Mouse (Mus musculus): Measurements from ENCODE around the gene Nkg7.
"Not testable (repeated sequence)": the region's sequence is repeated elsewhere in the genome, so short reads cannot be mapped to it uniquely, and the experiment has no call there.

Nkg7 gene

DNA sequence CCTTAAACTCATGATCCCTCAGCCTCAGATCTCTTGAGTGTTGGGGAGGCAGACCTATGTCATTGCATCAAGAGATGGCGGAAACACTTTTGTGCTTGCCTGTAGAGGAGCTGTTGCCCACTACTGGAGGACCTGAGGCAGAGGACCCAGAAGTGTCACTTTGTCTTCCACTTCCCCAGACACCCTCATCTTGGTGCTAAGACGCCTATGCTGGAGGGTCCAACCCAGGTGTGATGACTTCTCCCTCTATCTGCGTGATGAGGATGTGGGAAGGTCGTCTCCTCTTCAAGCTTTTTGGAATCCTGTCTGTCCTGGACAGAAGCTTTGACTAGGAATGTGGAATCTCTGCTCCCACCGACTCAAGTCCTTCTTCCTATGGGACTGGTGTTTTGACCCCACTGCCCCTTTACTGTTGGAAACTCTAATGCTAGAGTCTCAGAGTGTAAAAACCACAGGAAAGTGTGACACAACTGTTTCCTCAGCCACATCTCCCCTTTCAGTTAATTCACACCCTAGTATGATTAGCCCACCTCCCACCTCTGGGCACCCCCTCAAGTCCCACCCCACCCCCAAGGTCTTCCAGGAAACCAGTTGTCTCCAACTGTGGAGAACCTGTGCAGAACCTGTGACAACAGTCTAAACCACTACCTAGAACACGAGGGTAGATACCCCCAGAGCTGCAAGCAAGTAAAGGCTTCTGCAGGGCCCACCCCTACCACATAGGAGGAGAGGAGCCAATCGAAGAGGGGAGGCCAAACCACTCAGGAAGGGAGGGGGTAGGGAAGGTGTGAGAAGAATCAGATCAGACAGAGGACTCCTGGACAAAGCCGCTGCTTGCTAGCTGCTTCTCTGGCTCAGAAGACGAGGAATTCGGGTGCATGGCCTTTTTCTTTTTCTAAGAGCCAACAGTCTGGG, at the start of gene Nkg7:
Gene Nkg7, plus strand, starts transcription at position 733 of the 915 bp plus-strand sequence.
- DNase-seq (ENCODE audit: low spot score in 2 of 2), result no peak

DNA sequence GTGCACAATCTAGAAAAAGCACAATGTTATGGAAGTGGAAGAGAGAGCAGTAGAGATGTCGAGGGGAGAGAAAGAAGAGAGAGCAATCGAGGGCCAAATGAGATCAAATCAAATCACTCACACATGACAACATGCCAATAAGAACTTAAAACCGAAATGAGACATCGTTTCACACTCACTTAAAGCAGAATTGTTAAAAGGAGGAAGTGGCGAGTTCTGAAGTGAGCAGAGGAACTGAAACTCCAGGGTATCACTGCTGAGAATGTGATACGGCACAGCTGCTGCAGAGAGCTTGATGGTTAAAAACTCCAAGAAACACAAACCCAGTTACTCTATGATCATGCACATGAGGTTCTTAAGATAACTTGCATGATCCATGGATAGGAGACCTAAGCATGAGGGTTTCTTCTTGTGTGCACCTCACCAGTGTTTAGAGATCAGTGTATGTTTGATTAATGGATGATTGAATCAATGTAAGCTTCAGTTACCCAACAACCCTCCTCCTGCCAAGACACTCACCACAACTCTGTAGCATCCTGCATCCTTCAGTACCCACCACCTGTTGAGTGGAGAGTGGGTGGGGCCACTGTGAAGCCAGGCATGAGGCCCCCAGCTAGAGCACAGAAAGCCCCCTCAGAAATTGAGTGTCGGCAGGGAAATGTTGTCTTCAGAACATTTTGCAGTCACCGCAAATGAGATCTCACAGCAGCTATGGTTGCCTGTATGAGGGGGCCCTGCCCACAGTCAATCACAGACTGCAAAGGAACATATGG, 44.3 kb upstream of the Nkg7 start:
- peak in 1 of 2 experiments; percentile 61 for DNase-seq (ENCODE audit: low spot score in 2 of 2)

DNA sequence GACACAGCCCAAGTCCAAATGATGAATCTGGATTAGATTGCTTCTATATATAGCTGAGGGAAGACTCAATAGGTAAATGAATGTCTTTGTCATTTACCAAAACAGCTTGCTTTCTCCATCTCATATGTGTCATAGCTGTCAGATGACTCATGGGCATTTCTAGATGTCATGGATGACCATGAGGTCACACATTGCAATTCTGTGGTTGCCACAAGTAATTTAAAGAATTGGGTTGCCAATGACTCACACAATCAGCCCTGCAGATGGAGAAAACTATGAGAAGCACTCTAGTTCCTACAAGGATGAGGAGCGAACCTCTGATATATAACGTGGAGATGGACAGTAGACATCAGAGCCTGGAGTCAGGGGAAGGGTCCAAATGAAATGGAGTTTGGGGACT, 37.4 kb upstream of the Nkg7 start:
- no peak for DNase-seq (ENCODE audit: low spot score in 2 of 2)

GRCm38 (mm10) chr7:43402718-43403117, 34.2 kb upstream of the Nkg7 start:
- DNase-seq (ENCODE audit: low spot score in 2 of 2), result no peak

DNA sequence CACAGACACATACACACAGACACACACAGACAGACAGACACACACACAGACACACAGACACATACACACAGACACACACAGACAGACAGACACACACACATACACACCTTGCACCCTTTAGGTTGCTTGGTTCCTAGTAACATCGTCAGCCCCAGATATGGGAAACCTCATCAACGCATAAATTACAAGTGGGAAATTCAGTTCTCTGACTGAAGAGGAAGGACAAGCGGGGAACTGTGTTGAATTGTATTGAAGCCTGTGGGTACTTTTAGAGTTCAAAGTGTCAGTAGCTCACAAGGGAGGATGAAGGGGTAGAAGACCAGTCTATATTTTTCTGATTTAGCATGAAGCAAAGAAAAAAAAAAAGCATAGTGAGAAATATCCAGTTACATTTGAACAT, 29.3 kb upstream of the Nkg7 start:
- DNase-seq (ENCODE audit: low spot score in 2 of 2), result no peak

DNA sequence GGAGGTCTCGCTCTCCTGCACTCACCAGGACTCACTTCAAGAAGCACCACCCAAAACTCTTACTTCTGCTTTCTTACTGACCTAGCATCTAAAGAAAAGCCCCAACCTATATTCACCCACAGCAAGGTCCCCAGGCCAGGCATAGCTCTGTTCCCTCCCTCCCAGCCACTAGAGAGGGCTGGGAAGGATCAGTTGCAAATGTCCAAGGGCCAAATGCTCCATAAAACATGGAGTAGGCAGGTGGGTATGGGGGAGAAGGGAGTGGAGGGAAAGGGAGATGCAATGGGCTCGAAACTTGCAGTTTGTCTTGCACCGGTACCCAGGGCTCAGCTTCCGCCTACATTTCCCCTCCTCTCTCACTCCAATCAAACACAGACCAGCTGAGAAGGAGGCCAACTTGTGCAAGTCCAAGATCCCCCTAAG, 28.7 kb upstream of the Nkg7 start, which contains the start of gene Siglecg:
Gene Siglecg, plus strand, starts transcription at position 74 of the 423 bp plus-strand sequence.
- peak; percentile 38 to 49 for DNase-seq (ENCODE audit: low spot score in 2 of 2)

DNA sequence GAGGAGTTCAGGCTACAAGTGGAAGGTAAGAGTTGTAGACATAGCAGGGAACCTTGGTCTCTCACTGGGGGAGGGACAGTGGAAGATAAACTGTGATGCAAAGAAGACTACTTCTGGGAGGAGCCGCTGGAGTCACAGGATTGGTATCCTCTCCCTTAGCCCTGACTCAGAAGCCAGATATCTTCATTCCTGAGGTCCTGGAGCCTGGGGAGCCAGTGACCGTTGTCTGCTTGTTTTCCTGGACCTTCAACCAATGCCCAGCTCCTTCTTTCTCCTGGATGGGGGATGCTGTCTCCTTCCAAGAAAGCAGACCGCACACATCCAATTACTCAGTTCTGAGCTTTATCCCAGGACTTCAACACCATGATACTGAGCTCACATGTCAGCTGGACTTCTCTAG, 27.8 kb upstream of the Nkg7 start:
- no peak for DNase-seq (ENCODE audit: low spot score in 2 of 2)

DNA sequence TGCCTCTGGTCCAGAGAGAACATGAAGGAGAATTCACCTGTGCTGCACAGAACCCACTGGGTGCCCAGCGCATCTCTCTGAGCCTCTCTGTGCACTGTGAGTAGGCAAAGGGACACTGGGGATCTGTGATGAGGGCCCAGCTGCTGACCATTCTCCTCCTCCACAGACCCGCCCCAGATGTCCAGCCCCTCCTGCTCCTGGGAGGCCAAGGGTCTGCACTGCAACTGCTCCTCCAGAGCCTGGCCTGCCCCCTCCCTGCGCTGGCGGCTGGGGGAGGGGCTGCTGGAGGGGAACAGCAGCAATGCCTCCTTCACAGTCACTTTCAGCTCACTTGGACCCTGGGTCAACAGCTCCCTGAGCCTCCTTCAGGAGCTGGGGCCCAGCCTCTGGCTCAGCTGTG, 25.1 kb upstream of the Nkg7 start:
- not testable (repeated sequence) for DNase-seq (ENCODE audit: low spot score in 2 of 2)

DNA sequence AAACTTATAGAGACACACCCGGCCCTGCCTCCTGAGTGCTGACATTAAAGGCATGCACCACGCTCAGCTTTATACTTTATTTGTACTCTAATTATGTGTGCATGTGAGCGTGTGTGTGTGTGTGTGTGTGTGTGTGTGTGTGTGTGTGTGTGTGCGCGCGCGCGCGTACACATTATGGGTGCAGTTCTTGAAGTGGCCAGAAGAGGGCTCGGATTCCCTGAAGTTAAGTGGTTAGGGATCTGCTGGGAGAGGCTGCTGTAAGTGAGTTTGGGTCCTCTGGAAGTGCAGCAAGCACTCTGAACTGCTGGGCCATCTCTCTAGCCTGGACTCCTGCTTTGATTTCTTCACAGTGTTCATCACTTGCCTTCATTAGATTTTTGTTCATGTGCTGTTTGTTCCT, 19.6 kb upstream of the Nkg7 start:
- peak in 1 of 2 experiments; percentile 32 for DNase-seq (ENCODE audit: low spot score in 2 of 2)

- DNase-seq (ENCODE audit: low spot score in 2 of 2), result peak; percentile 72 to 87
These were observed 13.8 kb upstream of the Nkg7 start for GRCm38 (mm10) chr7:43422995-43423617.

DNA sequence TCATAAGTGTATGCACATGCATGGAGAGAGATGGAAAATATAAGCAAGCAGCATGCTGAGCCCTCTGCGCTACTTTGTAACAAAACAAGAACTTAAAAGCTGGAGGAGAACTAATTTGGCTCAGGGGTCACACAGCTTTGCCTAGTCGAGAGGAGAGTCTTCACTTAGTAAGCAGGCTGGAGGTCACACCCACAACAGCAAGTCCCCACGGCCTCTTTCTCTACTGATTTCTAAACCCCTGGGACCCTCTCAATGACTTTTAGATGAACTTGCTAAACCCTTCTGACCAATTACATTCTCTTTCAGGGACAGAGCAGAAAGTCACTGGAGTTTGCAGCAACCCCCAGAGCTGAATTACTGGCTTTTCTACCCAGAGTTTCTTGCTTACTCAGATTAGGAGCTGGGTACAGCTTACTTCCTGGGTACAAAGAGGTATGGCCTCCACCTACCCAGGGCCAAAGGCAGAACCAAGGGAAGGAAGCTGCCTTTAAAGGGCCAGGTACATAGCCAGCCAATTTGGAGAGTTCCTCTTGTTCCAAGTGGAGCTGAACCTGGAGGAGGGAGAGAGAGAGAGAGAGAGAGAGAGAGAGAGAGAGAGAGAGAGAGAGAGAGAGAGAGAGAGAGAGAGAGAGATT, 12.8 kb upstream of the Nkg7 start:
- no peak for DNase-seq (ENCODE audit: low spot score in 2 of 2)

DNA sequence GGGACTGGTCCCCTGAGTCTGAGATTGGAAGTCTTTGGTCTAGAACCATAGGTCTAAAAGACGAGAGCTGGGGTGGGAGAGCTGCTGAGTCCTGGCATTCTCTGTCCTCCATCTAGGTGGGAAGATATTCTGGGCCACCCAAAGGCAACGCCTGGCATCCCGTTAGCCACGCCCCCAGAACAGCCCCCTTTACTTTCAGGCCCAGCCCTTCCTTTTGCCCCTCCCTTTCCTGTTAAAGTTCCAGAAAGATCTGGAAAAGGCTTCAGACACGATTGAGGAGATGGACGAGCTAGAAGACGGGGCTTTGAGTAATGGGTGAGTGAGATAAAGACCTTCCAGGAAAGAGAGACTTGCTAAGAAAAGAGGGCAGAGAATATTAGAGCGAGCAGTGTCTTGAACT, 9.5 kb upstream of the Nkg7 start, which contains the start of gene Lim2:
Gene Lim2, plus strand, starts transcription at position 265 of the 400 bp plus-strand sequence.
- no peak for DNase-seq (ENCODE audit: low spot score in 2 of 2)

DNA sequence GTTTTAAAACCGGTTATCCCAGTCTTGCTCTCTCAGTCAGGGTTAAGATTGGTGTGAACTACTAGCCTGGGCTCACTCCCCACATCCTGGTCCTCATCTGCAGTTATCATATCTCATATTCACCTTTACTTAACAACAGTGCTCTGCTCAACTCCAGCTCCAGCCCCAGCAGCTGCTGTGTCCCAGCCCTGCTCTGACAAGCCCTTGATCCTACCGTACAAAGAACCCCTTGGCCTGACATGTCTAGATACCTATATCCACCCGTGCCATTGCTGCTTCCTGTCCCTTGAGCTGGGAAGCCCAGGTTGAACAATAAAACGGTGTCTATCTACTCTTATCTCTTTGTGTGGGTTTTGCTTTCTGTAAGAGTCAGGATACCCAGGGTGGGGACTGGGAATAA, 7.4 kb upstream of the Nkg7 start:
- no peak for DNase-seq (ENCODE audit: low spot score in 2 of 2)

DNA sequence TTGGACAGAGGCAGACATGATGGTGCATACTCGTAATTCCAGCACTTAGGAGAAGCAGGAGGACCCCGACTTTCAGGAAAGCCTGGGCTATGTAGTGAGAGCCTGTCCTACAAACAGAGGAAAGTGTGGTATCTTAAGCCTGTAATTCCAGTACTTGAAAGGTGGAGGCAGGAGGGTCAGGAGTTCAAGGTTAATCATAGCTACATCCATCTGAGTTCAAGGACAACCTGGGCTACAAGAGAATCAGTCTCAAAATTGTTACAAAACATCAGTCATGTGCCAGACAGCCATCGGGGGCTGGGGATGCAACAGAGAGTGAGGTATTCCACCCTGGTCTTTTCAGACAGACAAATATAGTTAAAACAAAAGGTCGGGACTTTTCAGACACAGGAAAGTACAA, 4.0 kb upstream of the Nkg7 start:
- DNase-seq (ENCODE audit: low spot score in 2 of 2), result no peak

- DNase-seq (ENCODE audit: low spot score in 2 of 2), result no peak
These were observed 2.2 kb upstream of the Nkg7 start for GRCm38 (mm10) chr7:43434676-43435075.

DNA sequence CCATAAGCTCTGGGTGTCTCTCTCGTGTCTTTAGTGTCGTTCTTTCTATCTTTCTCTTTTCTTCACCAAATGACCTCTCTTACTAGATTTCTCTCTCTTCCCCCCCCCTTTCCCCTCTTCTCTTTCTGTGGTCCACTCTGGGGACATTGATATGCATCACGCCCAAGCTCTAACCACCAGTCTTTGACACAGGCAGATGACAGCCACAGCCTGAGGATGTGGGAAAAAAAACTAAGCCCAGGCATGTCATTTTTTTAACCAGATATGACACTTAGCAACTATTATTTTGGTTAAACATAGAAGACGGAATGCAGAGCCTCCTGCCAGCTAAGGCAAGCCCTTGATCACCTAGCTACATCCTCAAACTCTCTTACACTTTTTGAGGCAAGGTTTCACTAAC, 1.7 kb downstream of the Nkg7 start:
- no peak for DNase-seq (ENCODE audit: low spot score in 2 of 2)

DNA sequence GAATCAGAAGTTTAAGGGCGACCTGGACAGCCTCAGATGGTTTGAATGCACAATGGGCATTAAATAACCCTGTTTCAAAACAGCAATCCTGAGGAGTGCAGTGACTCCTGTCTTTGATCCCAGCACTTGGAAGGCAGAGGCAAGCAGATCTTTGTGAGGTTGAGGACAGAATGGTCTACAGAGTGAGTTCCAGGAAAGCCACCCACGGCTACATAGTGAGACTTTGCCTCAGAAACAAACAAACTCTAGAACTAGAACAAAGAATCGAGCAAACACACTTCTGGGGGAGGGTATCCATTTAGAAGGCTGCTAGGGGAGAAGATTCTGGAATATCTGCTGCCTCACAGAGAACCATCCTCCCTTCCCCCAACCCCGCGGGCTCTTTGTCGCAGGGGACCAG, 3.6 kb downstream of the Nkg7 start, which contains the start of gene Cldnd2:
Gene Cldnd2, plus strand, starts transcription at position 301 of the 400 bp plus-strand sequence.
- no peak for DNase-seq (ENCODE audit: low spot score in 2 of 2)

DNA sequence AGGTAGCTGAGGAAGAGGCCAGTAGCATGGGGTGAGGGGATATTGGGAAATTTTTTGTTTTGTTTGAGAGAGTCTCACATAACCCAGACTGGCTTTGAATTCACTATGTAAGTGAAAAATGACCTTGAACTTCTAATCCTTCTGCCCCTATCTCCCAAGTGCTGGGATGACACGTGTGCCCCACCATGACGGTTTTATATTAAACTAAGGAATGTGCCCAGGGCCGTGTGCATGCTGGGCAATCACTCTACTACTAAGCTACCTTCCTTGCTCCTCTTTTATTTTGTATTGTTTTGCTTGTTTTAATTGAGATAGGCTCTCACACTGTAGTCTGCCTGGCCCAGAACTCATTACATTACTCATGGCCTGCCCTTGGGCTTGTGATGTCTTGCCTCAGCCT, 4.2 kb downstream of the Nkg7 start:
- DNase-seq (ENCODE audit: low spot score in 2 of 2), result no peak

GRCm38 (mm10) chr7:43442684-43443083, 5.8 kb downstream of the Nkg7 start:
- DNase-seq (ENCODE audit: low spot score in 2 of 2), result no peak

DNA sequence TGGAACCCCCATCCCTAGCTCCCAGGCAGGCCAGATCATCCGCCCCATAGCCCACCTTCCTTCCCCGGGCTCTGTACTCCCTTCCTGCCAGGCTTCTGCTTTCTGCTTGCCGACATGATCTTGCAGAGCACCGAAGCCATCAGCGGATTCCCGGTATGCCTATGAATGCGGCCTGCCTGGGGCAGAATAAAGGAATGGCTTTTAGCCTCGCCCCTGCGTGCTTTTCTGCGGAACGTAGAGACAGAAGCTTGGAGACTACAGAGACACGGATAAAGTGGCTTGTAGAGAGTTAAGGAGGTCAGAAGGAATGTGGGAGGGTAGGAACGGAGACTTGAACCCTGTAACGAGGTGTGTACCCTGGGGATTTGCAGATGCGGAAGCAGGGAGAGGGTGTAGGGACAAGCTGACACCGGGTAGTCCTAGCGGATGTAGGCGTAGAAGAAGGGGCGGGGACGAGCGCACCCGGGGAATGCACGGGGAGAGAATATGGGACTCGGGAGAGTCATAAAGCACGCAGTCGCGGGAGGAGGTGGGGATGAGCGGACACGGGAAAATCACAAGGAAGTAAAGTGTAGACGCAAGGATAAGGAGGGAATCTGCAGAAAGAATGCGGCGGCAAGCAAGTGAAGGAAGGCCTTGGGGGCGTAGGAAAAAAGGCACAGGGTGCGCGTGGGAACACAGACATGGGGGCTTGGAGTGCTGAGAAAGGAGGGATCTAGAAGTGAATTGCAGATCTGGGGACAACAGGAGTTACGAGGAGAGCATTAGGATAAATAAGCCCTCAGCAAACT, 6.4 kb downstream of the Nkg7 start:
- peak; percentile 63 to 76 for DNase-seq (ENCODE audit: low spot score in 2 of 2)

GRCm38 (mm10) chr7:43443917-43444293, 7.0 kb downstream of the Nkg7 start, which contains the start of the genes Etfb and Gm45233:
TSS of gene Etfb (plus strand) at chr7:43444083.
TSS of gene Gm45233 (plus strand) at chr7:43444128.
- peak; percentile 79 to 93 for DNase-seq (ENCODE audit: low spot score in 2 of 2)

All from spleen, postnatal 10 days (tissue).